Mouse (Mus musculus): ENCODE measurements around the gene Ackr3. TPM values are rescaled to one million over a fixed set of nuclear protein-coding genes. Genes with fewer than 3 reads are reported as not detected.

Gene Ackr3
- total RNA-seq, 1 experiment from 2014 or later, result 91.4 TPM

DNA sequence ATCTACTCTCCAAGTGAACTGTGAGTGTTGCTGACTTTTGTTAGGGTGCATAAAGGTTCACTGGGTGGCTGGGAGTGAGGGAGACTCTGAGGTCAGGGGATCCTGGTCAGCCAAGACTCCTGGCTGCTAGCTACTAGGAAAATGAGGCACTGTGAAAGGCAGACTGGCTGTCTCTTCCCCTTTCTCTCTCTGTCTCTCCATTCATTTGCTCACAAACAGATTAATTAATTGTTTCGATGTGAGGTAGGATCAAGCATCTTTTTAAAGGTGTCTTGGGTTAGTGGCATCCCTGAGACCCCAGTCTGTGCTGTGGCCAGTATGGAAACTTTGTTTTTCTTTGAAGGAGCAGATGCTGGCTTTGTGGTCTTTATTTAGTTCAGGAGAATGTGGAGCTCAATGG is 1.0 kb downstream of the Ackr3 start:
- DNase-seq, result no peak

DNA sequence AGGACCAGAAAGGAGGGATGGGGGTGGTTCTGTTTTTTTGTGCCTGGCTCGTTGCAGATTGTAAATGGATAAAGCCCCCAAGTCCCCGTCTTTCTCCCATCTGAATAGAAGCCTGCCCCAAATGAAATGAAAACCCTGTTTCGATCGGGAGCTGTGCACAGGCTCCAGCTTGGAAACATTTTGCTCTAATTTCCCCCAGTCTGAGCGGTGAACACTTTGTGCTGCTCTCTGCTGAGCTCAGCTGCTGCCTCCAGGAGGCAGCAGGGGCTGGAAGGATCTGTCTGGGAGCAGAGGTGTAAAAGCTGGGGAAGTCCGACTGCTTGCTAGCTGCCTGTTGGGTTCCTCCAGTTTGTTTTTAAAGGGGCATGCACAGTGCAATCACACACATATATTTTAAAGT is 1.4 kb downstream of the Ackr3 start:
- peak; percentile 72 for DNase-seq

DNA sequence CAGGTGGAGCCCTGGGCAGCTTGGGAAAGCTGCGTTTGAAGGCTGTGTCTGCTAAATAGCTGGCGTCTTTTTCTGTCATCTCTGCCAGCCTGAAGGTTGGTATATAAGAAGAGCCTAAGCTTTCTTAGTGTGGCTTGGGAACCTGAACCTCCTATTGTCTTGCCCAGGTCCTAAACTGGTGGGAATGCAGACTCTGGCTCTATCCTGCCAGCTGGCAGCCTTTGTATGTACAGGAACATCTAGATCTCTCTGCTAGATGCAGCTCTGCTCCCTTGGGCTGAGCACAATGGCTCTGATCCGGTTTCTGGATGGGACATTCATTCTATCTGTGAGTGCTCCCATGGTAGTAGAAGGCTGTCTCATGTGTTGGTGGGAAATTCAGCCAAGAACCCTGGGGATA is 2.9 kb downstream of the Ackr3 start:
- DNase-seq, result no peak

DNA sequence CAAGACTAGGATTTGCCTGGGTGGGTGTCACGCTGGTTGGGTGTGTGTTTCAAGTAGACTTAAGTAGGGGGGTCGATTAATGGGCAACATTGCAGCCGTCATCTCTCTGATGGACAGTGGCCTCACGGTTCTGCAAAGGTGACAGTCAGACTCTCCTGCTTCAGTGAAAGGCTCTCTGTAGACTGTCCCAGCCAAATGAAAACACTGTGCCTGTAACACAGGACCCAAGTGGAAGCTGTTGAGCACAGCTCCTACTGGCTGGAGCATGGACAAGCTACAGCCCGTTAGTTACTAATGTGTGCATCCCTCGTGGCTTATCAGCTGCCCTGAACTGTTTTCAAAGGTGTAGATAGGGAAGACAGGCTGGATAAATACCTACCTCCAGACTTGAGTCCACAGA is 3.5 kb downstream of the Ackr3 start:
- no peak for DNase-seq

DNA sequence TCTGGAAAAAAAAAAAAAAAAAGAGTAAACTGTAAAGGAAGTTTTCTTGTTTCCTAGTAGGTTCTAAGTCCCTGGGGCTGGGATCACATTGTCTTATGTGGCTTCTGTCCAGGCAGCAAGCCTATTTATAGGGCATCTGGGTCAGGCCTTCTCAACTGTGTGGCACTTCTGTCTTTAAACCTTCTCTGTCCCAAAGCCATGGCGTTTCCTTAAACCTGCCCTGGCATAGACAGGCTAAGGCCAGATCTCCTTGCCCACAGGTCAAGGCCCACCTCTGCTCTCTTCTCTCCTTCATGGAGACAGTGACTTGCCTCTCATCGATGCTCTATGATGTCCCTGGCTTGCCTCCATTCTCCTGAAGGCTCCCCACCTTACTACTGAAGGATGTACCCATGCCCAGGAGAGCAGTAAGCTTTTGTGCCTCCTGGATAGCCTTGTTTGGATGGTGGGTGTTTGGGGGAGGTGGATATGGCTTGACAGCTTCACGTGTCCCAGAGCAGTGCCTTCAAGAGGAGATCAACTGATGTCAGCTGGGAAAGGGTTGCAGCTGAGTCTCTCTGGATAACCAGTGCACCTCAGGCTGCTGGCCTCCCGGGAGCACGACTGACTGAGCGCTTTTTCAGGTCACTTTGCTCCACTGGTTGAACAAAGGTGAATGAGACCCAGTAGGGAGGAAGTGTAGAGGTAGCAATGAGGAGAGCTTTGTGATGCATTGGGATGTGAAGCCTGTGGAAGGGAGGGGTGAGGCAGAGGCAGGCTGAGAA is 4.1 kb downstream of the Ackr3 start:
- no peak for DNase-seq

DNA sequence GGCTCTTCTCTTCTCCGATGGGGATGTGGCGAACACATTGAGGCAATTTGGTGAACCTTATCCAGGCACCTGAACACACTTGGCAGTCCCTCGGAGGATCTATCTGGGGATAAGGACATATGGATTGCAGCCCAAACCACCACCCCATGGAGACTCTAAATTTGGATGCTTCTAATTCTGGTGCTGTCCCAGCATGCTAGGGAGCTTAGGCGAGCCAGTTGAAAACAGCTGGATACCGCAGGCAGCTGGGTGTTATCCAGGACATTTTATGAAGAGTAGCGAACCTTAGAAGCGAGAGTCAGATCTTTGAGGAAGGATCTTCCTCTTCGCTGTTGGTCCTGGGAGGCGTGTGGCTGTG is 4.7 kb downstream of the Ackr3 start:
- DNase-seq, result peak; percentile 11

DNA sequence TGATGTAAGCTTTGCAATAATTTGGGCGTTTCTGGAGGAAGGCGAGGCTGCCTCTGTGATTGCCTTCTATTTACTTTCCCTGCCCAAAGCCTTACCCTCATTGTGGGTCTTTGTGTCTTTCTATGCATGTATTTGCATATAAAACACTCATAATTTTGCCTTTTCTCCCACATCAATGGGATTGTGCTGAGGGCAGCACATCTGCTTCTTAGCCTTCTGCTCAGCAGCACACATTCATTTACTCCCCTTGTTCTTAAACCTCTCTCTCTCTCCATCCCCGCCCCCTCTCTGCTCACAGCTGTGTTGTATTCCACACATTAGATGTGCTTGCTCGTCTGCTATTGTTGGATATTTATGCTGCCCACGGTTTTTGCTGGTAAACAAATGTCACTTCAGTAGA is 5.3 kb downstream of the Ackr3 start:
- DNase-seq, result no peak

DNA sequence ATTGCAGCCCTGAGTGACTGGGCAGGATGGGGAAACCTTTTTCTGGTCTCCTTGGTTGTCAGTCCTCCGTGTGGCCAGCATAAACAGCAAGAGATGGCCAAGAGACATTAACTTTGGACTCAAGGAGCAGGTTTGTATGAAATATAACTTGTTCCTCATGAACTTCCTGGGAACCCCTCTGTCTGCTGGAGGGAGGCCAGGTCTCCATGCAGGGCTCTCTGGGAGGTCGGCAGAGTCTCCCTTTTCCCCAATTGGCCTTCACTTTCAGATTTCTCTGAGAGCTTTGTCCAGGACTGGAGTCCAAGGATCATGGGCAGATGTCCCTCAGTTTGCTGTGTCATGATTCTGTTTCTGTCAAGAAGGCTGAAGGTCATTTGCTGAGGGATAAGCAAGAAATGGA is 6.0 kb downstream of the Ackr3 start:
- peak; percentile 53 for DNase-seq

DNA sequence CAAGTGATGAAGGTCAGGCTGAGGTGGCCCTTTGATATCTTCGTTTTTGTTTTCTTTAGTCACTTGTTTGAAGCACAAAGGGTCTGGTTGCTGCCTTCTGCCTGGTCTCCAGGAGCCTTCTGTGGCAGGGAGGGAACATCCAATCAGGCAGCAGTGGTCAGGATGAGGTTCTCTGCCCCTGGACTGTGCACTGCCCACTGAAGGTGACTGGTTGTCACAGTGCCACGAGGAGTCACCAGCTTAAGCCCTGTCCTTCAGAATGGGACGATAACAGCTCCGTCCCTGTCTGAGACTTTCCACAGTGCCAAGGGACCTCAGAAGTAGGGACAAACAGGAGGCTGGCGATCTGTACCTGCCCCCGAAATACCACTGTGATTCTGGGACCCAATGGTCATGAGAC is 6.6 kb downstream of the Ackr3 start:
- peak; percentile 67 for DNase-seq

DNA sequence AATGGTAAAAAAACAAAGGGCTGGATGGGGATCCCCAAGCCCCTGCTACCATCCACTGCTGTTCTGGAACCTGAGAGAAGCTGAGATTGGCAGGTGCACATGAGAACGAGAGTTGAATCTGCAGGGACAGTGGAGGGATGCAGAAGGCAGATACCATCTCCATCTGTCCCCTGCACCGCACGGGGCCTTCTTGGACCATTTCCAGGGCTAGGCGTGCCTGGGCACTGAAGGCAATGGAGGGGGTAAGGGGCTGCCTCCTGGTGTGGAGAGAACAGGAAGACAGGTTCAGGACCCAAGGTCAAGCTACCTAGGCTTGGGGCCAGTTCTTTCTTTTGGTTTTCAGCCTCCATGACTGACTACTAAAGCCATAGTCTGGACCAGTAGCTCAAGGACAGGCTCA is 7.0 kb downstream of the Ackr3 start:
- peak; percentile 27 for DNase-seq

DNA sequence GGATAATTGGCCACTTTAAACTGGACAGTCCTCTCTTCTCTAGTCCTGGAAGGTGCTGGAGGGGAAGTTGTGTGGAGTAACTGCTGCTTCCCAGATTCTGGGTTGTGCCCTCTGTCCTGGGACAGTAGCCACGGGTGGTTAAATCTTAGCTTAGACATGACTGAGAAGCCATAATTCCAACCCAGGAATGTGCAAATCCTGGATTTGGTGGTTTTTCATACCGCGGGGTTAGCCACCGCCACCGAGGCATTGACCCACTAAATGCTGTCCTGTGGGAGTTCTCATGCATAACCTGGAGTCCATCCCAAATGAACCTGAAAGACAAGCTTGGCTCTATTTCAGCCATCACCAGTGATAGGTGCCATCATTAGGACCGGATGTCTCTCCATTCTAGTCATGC is 8.6 kb downstream of the Ackr3 start:
- no peak for DNase-seq

DNA sequence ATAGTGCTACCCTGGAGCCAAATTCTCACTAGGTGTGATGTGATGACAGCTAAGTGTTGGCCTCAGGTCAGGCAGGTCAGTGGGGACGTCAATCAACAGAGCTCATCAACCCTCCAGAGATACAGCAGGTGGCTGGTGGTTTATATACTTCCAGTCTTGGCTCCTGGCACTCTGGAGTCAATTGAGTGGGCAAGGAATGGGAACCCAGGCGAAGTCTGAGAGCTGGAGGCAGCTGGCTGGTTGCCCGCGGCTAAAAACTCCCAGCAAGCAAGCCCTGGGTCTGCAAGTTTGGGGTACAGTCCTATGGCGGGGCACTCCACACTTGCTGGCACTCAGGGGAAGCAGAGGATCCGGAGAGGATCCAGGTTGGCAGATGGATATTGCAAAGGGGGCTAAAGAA is 9.1 kb downstream of the Ackr3 start:
- no peak for DNase-seq

DNA sequence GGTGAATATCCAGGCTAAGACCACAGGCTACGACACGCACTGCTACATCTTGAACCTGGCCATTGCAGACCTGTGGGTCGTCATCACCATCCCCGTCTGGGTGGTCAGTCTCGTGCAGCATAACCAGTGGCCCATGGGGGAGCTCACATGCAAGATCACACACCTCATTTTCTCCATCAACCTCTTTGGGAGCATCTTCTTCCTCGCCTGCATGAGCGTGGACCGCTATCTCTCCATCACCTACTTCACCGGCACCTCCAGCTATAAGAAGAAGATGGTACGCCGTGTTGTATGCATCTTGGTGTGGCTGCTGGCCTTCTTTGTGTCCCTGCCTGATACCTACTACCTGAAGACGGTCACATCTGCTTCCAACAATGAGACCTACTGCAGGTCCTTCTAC is 10.2 kb downstream of the Ackr3 start:
- DNase-seq, result no peak

DNA sequence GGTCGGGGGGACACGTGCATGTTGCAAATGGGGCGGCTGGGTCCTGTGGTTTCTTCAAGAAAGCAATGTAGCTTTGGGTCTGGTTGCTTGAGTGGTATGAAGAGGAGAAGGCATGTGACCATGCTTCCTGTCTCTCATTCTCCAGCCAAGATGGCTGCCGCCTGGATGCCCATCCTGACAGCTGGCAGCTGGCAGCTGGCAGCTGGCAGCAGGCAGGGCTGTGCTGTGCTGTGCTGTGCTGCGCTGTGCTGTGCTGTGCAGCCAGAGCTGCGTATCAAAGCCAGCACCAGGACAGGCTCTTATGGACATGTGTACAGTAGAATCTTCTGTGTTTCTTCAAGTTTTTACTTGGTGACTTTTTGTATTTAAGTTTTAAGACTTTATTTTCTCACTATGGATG is 11.1 kb downstream of the Ackr3 start:
- DNase-seq, result no peak

DNA sequence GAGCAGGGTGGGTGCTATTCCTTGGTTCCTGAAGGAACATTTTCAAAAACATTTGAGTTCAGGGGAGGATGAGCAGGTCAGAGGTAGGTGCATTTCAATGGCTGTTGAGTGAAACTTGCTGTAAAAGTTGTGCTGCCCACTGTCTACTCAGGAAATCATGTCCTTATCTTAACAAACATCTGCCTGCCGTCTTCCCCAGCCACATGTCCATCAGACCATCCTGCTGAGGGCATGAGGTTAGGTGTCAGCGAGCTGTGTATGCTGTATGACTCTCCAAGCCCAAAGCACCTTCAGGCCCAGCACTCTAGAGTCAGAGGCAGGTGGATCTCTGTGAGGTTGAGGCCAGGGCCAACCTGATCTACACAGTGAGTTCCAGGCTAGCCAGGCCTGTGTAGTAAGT is 12.1 kb downstream of the Ackr3 start:
- DNase-seq, result no peak

DNA sequence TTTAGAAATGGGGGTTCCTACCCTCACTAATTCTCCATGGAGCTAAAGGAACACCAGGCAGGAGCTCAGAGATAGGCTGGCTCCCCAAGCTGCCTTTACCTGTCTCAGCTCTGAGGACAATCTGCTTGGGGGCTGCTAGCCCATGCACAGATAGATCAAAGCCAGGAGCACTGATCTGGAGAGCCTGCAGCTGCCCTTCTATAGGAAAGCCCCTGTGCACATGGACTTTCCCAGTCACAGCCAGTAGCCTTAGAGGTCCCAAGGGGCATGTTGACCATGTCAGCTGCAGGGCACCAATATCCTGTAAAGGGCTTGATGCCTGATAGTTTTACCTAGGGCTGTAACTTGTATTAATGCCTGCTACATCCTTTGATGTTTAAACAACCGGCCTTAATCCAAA is 12.6 kb downstream of the Ackr3 start:
- DNase-seq, result no peak

DNA sequence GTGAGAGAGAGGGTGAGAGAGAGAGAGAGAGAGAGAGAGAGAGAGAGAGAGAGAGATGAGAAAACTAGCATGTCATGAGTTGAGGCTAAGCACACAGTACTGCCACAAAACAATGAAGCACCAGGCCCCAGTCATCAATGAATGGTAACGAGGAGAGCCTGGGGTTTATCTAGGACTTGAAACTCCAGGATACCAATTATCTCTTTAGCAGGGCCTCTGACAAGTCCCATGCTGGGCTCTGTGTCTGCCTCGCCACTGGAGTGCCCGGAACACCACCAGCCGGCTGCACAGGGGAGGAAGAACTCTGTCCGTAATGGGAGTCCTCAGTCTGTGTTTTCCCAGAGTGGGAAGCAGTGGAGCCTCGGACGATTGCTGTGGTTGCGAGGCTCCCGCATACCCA is 16.5 kb downstream of the Ackr3 start:
- DNase-seq, result no peak

DNA sequence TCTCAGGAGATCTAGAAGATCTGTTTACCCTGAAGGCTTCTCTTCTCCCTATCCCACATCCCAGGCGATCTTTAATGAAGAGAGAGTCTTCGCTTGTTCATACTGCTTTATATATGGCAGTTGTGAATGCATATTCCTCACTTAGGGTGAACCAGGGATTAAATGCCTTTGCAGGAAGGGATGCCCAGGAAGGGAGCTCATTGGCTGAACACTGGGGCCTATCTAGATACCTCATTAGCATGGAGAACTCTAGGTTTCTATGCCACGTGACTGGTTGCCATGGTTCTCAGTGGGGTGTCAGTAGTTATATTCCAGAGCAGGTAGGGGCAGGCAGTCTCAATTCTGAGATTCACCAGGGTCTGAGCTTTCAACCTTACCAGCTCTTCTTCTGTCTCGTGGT is 17.1 kb downstream of the Ackr3 start:
- DNase-seq, result no peak

DNA sequence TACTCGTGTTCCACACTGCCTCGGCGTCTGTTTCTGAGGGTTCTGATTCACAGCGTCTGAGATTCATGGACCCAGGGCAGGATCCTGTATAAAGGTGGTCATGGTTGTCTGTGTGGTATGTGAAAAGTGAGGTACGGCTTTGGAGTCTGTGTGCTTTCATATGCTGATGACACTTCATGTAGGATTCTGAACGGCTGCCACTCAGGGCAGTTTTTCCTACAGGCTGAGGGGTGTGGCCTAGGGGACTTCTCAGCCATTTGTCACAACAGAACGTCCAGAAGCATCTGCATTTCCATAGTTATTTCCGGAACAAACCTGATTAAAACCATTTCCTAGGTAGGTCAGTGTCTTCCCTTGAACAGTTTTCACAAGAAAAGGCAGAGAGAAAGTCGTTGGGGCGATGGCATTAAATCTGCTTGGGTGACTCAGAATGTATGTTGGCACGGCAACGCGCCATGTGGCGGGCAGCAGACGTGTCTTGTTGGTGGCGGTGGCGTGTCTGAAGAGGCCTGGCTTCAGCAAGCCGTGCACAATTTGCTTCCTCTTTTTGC is 18.1 kb downstream of the Ackr3 start:
- no peak for DNase-seq

DNA sequence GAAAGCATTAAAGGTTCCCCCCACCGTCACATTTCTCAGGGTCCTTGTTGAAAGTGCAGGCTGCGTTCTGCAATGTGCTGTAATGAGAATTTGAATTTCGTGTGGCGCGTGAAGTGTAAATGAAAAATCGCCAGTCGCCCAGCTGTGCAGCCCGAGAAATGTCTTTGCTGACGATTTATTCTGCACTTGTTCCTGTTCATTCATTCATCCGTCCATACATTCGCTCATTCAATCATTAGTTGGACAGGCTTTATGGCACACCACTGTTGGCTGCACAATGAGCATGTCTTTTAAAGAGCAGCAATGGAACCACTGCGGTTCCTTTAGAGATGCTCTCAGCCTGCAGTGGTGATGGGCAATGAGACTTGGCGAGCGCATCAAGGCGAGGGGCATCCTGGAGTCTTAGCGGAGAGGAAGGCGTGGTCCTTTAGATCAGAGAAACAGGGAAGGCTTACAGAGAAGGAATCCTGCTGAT is 18.7 kb downstream of the Ackr3 start:
- DNase-seq, result no peak

DNA sequence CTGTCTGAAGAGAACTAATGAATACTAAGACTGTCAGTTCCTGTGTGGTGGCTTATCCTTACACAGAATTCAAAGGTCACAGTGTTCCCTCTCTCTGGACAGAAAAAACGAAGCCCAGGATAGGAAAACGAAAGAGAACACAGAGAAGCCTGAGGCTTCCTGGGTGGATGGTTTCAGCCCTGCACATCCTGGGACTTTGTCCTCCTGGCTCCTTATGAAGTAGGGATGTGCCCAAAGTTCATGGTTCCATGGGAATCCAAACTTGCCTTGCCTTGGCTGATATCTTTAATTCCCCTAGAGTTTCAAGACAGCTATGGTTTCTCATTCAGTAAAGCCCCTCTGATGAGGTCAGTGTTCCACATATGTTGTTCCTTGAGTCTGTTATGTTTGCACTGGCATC is 19.2 kb downstream of the Ackr3 start:
- DNase-seq, result no peak

DNA sequence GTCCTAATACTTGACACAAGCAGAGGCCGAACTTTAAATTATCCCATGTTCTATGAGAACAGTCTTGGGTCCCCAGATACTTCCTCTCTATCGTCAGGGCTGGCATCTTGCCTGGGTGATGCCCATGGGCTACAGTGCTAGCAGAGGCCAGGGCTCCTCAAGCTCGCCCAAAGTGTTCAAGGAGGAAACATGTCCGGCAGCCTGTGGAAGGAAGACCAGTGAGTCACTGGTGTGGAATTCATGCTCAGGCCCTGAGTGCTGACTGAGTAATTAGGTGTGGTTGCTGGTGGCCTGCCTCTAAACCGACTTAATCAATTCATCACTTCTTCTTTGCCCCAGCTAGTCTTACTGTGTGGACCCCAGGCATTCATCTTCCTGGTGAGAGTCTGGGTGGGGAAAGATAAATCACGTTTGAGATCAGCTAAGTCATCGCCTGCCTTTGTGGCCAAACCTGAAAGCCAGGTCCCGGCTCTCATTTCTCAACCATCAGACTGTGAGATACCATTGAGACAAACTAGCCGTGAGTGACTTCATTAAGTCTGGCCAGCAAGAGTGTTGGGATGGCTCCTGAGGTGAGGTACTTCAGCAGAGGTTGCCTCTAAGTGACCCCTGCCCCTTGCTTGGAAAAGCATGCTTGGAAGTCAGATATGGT is 21.9 kb downstream of the Ackr3 start:
- peak; percentile 72 for DNase-seq

DNA sequence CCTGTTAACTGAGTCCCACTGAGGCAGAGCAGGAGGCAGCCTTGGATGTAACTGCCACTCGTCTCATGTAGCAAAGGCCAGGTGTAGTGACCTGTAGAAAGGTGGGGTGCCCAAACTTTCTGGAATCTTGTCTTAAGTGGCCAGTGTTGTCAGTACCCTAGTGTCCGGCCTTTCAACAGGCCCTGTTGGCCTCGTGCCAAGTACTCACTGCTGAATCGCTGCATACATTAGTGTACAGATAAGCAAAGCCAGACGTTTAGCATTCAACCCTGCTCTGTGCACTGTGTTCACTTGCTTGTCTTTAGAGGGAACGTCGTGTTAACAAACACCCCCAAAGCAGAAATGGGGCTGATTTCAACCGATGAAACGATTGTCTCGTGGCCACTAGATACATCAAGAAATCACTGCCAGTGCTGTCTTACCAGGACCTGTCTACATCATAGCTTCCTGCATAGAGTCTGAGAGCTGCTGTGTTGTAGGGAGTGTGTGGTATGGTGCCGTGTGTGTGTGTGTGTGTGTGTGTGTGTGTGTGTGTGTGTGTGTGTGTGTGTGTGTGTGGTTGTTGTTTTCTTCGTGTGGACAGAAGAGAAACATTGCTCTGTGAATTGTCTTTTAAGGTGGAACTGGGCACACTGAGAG is 24.0 kb downstream of the Ackr3 start:
- peak; percentile 13 for DNase-seq

DNA sequence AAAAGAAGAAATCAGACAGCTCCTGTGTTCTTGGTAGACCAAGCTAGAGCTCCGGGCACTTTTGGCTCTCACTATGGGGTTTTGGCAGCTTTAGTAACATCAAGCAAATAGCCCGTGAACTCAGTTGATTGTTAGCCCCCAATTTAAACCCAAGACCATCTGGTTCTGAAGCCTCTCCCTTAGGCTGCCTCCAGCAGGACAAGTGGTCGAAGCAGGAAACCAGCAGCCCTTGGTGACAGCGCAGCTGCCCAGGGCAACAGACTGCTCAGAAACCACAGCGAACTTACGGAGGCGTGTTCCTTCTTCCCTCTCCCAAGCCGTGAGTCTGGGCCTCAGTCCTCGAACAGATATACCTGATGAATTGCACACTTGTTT is 24.5 kb downstream of the Ackr3 start:
- no peak for DNase-seq

Data from adrenal gland, postnatal 14 days (tissue).